Mouse (Mus musculus): Measurements from ENCODE around the gene Gpt2. TPM values are rescaled to one million over a fixed set of nuclear protein-coding genes. Genes with fewer than 3 reads are reported as not detected.

Gene Gpt2
- 10 to 100 TPM; 61.8 to 80.8 TPM for total RNA-seq (2021)

- DNase-seq (ENCODE audit: extremely low spot score in 1 of 2, low spot score in 1 of 2) = peak; percentile 83 to 86
These were observed at the start of gene Gpt2 for GRCm38 (mm10) chr8:85492125-85492875. Gene Gpt2 (plus strand): TSS chr8:85492576.

GRCm38 (mm10) chr8:85444092-85444491 is 48.3 kb upstream of the Gpt2 start:
- no peak for DNase-seq (ENCODE audit: extremely low spot score in 1 of 2, low spot score in 1 of 2)

- DNase-seq (ENCODE audit: extremely low spot score in 1 of 2, low spot score in 1 of 2) = no peak
These were observed 46.3 kb upstream of the Gpt2 start for GRCm38 (mm10) chr8:85445936-85446685.

GRCm38 (mm10) chr8:85450335-85450734 is 42.0 kb upstream of the Gpt2 start:
- no peak for DNase-seq (ENCODE audit: extremely low spot score in 1 of 2, low spot score in 1 of 2)

GRCm38 (mm10) chr8:85452328-85452727 is 40.0 kb upstream of the Gpt2 start:
- no peak for DNase-seq (ENCODE audit: extremely low spot score in 1 of 2, low spot score in 1 of 2)

GRCm38 (mm10) chr8:85453256-85453655 is 39.1 kb upstream of the Gpt2 start:
- DNase-seq (ENCODE audit: extremely low spot score in 1 of 2, low spot score in 1 of 2) = no peak

GRCm38 (mm10) chr8:85454750-85455149 is 37.6 kb upstream of the Gpt2 start:
- no peak for DNase-seq (ENCODE audit: extremely low spot score in 1 of 2, low spot score in 1 of 2)

- DNase-seq (ENCODE audit: extremely low spot score in 1 of 2, low spot score in 1 of 2) = peak in 1 of 2 experiments; percentile 70
These were observed 35.8 kb upstream of the Gpt2 start for GRCm38 (mm10) chr8:85456536-85456935.

GRCm38 (mm10) chr8:85459582-85459981 is 32.8 kb upstream of the Gpt2 start:
- no peak for DNase-seq (ENCODE audit: extremely low spot score in 1 of 2, low spot score in 1 of 2)

- DNase-seq (ENCODE audit: extremely low spot score in 1 of 2, low spot score in 1 of 2) = no peak
These were observed 31.6 kb upstream of the Gpt2 start for GRCm38 (mm10) chr8:85460804-85461203.

- no peak for DNase-seq (ENCODE audit: extremely low spot score in 1 of 2, low spot score in 1 of 2)
These were observed 31.0 kb upstream of the Gpt2 start for GRCm38 (mm10) chr8:85461377-85461776.

GRCm38 (mm10) chr8:85462441-85462840 is 29.9 kb upstream of the Gpt2 start:
- no peak for DNase-seq (ENCODE audit: extremely low spot score in 1 of 2, low spot score in 1 of 2)

- DNase-seq (ENCODE audit: extremely low spot score in 1 of 2, low spot score in 1 of 2) = no peak
These were observed 28.1 kb upstream of the Gpt2 start for GRCm38 (mm10) chr8:85464316-85464715.

GRCm38 (mm10) chr8:85466056-85466455 is 26.3 kb upstream of the Gpt2 start:
- DNase-seq (ENCODE audit: extremely low spot score in 1 of 2, low spot score in 1 of 2) = no peak

- no peak for DNase-seq (ENCODE audit: extremely low spot score in 1 of 2, low spot score in 1 of 2)
These were observed 21.6 kb upstream of the Gpt2 start for GRCm38 (mm10) chr8:85470753-85471152.

- no peak for DNase-seq (ENCODE audit: extremely low spot score in 1 of 2, low spot score in 1 of 2)
These were observed 19.6 kb upstream of the Gpt2 start for GRCm38 (mm10) chr8:85472800-85473199.

GRCm38 (mm10) chr8:85473246-85473645 is 19.1 kb upstream of the Gpt2 start:
- no peak for DNase-seq (ENCODE audit: extremely low spot score in 1 of 2, low spot score in 1 of 2)

- DNase-seq (ENCODE audit: extremely low spot score in 1 of 2, low spot score in 1 of 2) = no peak
These were observed 17.5 kb upstream of the Gpt2 start for GRCm38 (mm10) chr8:85474924-85475323.

GRCm38 (mm10) chr8:85476970-85477545 is 15.3 kb upstream of the Gpt2 start:
- no peak for DNase-seq (ENCODE audit: extremely low spot score in 1 of 2, low spot score in 1 of 2)

- DNase-seq (ENCODE audit: extremely low spot score in 1 of 2, low spot score in 1 of 2) = no peak
These were observed 14.0 kb upstream of the Gpt2 start for GRCm38 (mm10) chr8:85478397-85478796.

- DNase-seq (ENCODE audit: extremely low spot score in 1 of 2, low spot score in 1 of 2) = no peak
These were observed 12.7 kb upstream of the Gpt2 start for GRCm38 (mm10) chr8:85479710-85480109.

Data from layer of hippocampus, postnatal 25 days (tissue).